Mouse (Mus musculus): ENCODE measurements around the gene Rap1a. TPM values are rescaled to one million over a fixed set of nuclear protein-coding genes. Genes with fewer than 3 reads are reported as not detected.

Rap1a gene
- polyA plus RNA-seq, 1 experiment from 2014 or later: 119 TPM

DNA sequence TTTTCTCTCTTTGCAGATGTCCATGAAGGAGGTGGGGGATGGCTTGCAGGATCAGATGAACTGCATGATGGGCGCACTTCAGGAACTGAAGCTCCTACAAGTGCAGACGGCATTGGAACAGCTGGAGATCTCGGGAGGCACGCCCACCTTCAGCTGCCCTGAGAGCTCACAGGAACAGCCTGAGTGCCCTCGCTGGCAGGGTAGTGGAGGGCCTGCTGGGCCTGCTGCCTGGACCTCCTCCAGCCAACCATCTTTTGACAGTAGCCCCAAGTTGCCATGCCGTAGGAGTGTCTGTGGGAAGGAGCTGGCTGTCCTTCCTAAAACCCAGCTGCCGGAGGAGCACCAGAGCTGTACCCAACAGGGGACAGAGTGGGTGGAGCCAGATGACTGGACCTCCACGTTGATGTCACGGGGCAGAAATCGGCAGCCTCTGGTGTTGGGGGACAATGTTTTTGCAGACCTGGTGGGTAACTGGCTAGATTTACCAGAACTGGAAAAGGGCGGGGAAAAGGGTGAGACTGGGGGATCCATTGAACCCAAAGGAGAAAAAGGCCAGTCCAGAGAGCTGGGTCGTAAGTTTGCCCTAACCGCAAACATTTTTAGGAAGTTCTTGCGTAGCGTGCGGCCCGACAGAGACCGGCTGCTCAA is 84.7 kb downstream of the Rap1a start:
- H3K4me1 ChIP-seq (replicated peaks; ENCODE audit: control insufficient read depth, insufficient read depth, low read length): no peaks in the 10 kb centered on the region
- no peaks in the 10 kb centered on the region for H3K9me3 ChIP-seq (ENCODE audit: control insufficient read depth)
- 68% methylated on average over 18 of the region's 18 CpGs for WGBS
- H3K27me3 ChIP-seq (replicated peaks; ENCODE audit: control insufficient read depth, insufficient read depth, low read length): no peaks in the 10 kb centered on the region
- H3K4me3 ChIP-seq (ENCODE audit: low read depth, low read length): no peak overlapping the region
- TF ChIP-seq CTCF (IDR thresholded peaks at IDR 0.05; ENCODE audit: low read depth): no peak
- no peak for ATAC-seq
- no peak overlapping the region for H3K27ac ChIP-seq (ENCODE audit: low read depth, low read length)
- H3K9ac ChIP-seq (ENCODE audit: low read depth, low read length): no peak overlapping the region
- no peak overlapping the region for H3K4me2 ChIP-seq (replicated peaks; ENCODE audit: low read depth)
- no peaks in the 10 kb centered on the region for H3K36me3 ChIP-seq (ENCODE audit: control insufficient read depth, insufficient read depth)

DNA sequence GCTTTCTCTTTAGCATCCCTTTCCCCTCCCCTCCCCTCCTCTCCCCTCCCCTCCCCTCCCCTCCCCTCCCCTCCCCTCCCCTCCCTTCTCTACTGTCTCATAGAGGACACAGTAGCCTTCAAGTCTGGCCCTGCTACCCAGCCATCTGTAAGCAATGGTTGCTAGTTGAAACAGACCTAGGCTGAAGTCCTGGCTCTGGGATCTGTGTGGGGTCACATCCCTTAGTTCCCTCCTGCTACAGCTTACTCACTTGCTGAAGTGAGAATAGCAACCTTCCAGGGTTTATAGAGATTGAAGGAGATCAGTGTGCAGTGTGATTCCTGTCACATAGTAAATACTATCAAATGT is 86.3 kb downstream of the Rap1a start:
- no peak for TF ChIP-seq CTCF (IDR thresholded peaks at IDR 0.05; ENCODE audit: low read depth)
- H3K4me2 ChIP-seq (replicated peaks; ENCODE audit: low read depth): no peak overlapping the region
- ATAC-seq: no peak
- H3K9ac ChIP-seq (ENCODE audit: low read depth, low read length): no peak overlapping the region
- H3K27ac ChIP-seq (ENCODE audit: low read depth, low read length): no peak overlapping the region
- H3K4me3 ChIP-seq (ENCODE audit: low read depth, low read length): no peak overlapping the region
- H3K4me1 ChIP-seq (replicated peaks; ENCODE audit: control insufficient read depth, insufficient read depth, low read length): no peaks in the 10 kb centered on the region
- H3K9me3 ChIP-seq (ENCODE audit: control insufficient read depth): no peaks in the 10 kb centered on the region
- no peaks in the 10 kb centered on the region for H3K36me3 ChIP-seq (ENCODE audit: control insufficient read depth, insufficient read depth)
- no peaks in the 10 kb centered on the region for H3K27me3 ChIP-seq (replicated peaks; ENCODE audit: control insufficient read depth, insufficient read depth, low read length)

DNA sequence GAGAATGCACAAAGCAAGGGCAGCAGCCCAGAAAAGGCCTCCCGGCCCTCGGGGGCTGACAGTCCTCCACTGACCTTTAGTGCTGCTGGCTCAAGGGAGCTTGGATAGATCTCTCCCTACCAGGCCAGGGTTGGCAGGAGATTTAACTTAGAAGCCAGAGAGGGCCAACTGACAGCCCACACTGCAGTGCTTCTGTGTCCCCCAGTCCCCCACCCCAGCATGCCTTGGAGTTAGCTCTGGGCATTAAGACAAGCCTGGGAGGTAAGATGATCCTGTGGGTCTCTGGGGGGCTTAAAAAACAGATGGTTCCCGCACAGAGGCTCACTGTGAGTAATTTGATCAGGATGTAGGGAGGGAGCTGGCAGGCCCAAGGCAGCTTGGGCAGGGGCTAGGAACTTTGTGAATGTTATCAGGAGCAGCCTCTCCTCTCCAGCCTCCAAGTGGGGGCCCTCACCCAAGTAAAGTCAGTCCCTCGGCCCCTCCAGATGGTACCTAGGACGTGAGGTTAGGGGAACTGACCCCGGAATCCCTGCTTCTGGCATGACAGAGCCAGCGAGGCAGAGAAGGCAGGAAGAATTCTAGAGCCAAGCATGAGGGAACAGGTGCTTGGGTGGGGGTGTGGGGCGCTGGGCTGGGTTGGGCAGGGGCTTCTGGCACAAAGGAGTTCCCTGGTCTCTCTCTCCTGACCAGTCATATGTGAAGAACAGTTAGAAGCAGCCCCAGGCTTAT is 86.9 kb downstream of the Rap1a start:
- WGBS: 39% methylated on average over 8 of the region's 8 CpGs
- no peak overlapping the region for H3K9ac ChIP-seq (ENCODE audit: low read depth, low read length)
- no peaks in the 10 kb centered on the region for H3K9me3 ChIP-seq (ENCODE audit: control insufficient read depth)
- no peak overlapping the region for H3K4me3 ChIP-seq (ENCODE audit: low read depth, low read length)
- no peaks in the 10 kb centered on the region for H3K36me3 ChIP-seq (ENCODE audit: control insufficient read depth, insufficient read depth)
- H3K27ac ChIP-seq (ENCODE audit: low read depth, low read length): no peak overlapping the region
- no peaks in the 10 kb centered on the region for H3K27me3 ChIP-seq (replicated peaks; ENCODE audit: control insufficient read depth, insufficient read depth, low read length)
- H3K4me2 ChIP-seq (replicated peaks; ENCODE audit: low read depth): no peak overlapping the region
- no peak for ATAC-seq
- TF ChIP-seq CTCF (IDR thresholded peaks at IDR 0.05; ENCODE audit: low read depth): no peak
- H3K4me1 ChIP-seq (replicated peaks; ENCODE audit: control insufficient read depth, insufficient read depth, low read length): no peaks in the 10 kb centered on the region

DNA sequence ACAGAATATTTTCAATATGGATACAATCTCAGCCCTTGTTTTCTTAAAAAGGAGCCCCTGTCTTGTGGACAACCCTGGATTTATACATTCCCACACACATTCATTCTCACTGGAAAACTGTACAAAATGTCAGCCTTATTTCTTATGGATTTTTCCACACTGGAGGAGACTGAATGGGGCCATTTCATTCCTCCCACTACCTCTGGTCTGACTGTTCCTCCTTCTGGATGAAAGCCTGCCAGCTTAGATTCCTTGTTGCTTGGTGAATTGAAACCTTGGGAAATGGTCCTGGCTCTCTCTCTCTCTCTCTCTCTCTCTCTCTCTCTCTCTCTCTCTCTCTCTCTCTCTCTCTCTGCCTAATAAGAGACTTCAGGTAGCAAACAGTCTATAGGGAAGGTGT is 88.3 kb downstream of the Rap1a start:
- Histone ChIP-seq H3K9me3 (ENCODE audit: control insufficient read depth) (no peaks in the 10 kb centered on the region), H3K4me1 (replicated peaks; ENCODE audit: control insufficient read depth, insufficient read depth, low read length) (no peaks in the 10 kb centered on the region), H3K9ac (ENCODE audit: low read depth, low read length) (no peak overlapping the region), H3K27me3 (replicated peaks; ENCODE audit: control insufficient read depth, insufficient read depth, low read length) (no peaks in the 10 kb centered on the region), H3K36me3 (ENCODE audit: control insufficient read depth, insufficient read depth) (no peaks in the 10 kb centered on the region), H3K4me2 (replicated peaks; ENCODE audit: low read depth) (no peak overlapping the region), H3K4me3 (ENCODE audit: low read depth, low read length) (no peak overlapping the region), H3K27ac (ENCODE audit: low read depth, low read length) (no peak overlapping the region)
- no peak for TF ChIP-seq CTCF (IDR thresholded peaks at IDR 0.05; ENCODE audit: low read depth)
- no peak for ATAC-seq

DNA sequence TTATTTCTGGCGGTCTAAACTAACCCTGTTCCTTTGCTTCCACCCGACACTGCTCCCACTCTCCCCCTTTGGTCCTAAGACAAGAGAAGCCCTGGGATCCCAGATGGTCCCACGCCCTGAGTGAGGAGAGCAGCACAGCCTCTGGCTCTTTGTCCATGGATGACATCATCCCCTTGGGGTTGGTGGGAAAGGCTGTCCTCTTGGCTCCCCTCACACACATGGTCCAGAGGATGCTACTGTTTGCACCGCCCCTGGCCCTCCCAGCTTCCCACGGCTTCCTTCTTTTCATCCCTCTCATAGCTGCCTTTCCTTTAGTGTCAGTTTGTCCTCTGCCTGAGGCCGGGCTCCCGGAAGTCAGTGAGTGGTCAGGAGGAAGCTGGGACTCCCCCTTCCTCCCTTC is 89.4 kb downstream of the Rap1a start:
- Histone ChIP-seq H3K9ac (ENCODE audit: low read depth, low read length) (no peak overlapping the region), H3K27ac (ENCODE audit: low read depth, low read length) (no peak overlapping the region), H3K27me3 (replicated peaks; ENCODE audit: control insufficient read depth, insufficient read depth, low read length) (no peaks in the 10 kb centered on the region), H3K36me3 (ENCODE audit: control insufficient read depth, insufficient read depth) (no peaks in the 10 kb centered on the region), H3K4me2 (replicated peaks; ENCODE audit: low read depth) (no peak overlapping the region), H3K9me3 (ENCODE audit: control insufficient read depth) (no peaks in the 10 kb centered on the region), H3K4me3 (ENCODE audit: low read depth, low read length) (no peak overlapping the region), H3K4me1 (replicated peaks; ENCODE audit: control insufficient read depth, insufficient read depth, low read length) (no peaks in the 10 kb centered on the region; the same call in 1 of the 2 replicates)
- no peak for ATAC-seq
- WGBS: 66% methylated on average over 7 of the region's 7 CpGs
- TF ChIP-seq CTCF (IDR thresholded peaks at IDR 0.05; ENCODE audit: low read depth): no peak

DNA sequence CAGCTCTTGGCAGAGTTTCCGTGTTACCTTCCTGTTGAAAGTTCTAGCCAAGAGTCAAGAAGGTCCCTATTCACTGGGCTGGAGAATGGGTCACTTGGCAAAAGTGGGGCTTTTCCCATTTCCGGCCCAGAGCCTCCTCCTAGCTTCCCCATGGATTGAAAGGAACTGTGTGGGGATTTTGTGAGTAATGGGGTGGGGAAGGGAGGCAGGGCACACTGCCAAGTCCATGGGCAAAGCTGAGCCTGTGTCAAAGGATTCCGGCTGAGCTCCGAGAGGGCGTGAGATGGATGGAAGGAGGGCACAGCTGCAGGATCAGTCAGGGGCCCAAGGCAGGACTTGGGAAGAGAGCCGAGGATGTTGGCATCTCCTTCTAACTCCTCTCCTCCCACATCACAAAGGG is 90.9 kb downstream of the Rap1a start:
- H3K9me3 ChIP-seq (ENCODE audit: control insufficient read depth): no peaks in the 10 kb centered on the region
- H3K36me3 ChIP-seq (ENCODE audit: control insufficient read depth, insufficient read depth): no peaks in the 10 kb centered on the region
- peaks cover under 1% of the 10 kb centered on the region; the same call in 1 of the 2 replicates for H3K4me1 ChIP-seq (replicated peaks; ENCODE audit: control insufficient read depth, insufficient read depth, low read length)
- H3K27me3 ChIP-seq (replicated peaks; ENCODE audit: control insufficient read depth, insufficient read depth, low read length): no peaks in the 10 kb centered on the region
- WGBS: 63% methylated on average over 6 of the region's 6 CpGs
- no peak for ATAC-seq
- TF ChIP-seq CTCF (IDR thresholded peaks at IDR 0.05; ENCODE audit: low read depth): no peak
- H3K4me2 ChIP-seq (replicated peaks; ENCODE audit: low read depth): no peak overlapping the region
- H3K9ac ChIP-seq (ENCODE audit: low read depth, low read length): no peak overlapping the region
- H3K27ac ChIP-seq (ENCODE audit: low read depth, low read length): no peak overlapping the region
- no peak overlapping the region for H3K4me3 ChIP-seq (ENCODE audit: low read depth, low read length)
